Mouse (Mus musculus): ENCODE data around the gene Hspa4l.

The Hspa4l gene

GRCm38 (mm10) chr3:40845521-40845920 lies 101.2 kb downstream of the Hspa4l start:
- DNase-seq, result peak; percentile 2
